Mouse (Mus musculus) embryonic facial prominence, embryonic 11.5 days (tissue): ENCODE measurements around the gene Jak3. TPM values are rescaled to one million over a fixed set of nuclear protein-coding genes. Genes with fewer than 3 reads are reported as not detected.

Experiments used
- ATAC-seq: fragments of 200-750 bp; cut with Nextera tagmentation; replicated peaks from 2 replicates; pipeline ENCODE4 v1.8.0; 2017; ENCODE audit warnings: low read depth; ENCODE audit not compliant: insufficient number of reproducible peaks, low FRiP score, low TSS enrichment
- DNase-seq: peaks from one replicate; pipeline ENCODE4 v3.0.0-alpha.2; 2015; ENCODE audit warnings: low spot score
- H3K27ac ChIP-seq: fragments of 300-500 bp; sonication (generic); replicated peaks from 2 replicates; pipeline ENCODE4 v1.5.1; 2014; ENCODE audit warnings: mild to moderate bottlenecking, low read depth, low read length, control low read depth
- H3K27me3 ChIP-seq: fragments of 300-500 bp; sonication (generic); 2 replicates; pipeline ENCODE4 v1.6.1; 2014; ENCODE audit warnings: mild to moderate bottlenecking, low read length, moderate library complexity, mixed read lengths; ENCODE audit not compliant: control insufficient read depth, insufficient read depth
- H3K36me3 ChIP-seq: fragments of 300-500 bp; sonication (generic); replicated peaks from 2 replicates; pipeline ENCODE4 v1.6.1; 2014; ENCODE audit warnings: low read depth, mild to moderate bottlenecking, low read length, moderate library complexity, mixed read lengths; ENCODE audit not compliant: control insufficient read depth, insufficient read depth
- H3K4me1 ChIP-seq: fragments of 300-500 bp; sonication (generic); 2 replicates; pipeline ENCODE4 v1.6.1; 2014; ENCODE audit warnings: low read length, mixed read lengths; ENCODE audit not compliant: control insufficient read depth, insufficient read depth
- H3K4me2 ChIP-seq: fragments of 300-500 bp; sonication (generic); 2 replicates; pipeline ENCODE4 v1.6.1; 2014; ENCODE audit warnings: low read depth, mild to moderate bottlenecking, control low read depth, low read length, moderate library complexity
- H3K4me3 ChIP-seq: fragments of 300-500 bp; sonication (generic); 2 replicates; pipeline ENCODE4 v1.5.1; 2014; ENCODE audit warnings: low read depth, low read length, control low read depth
- H3K9ac ChIP-seq: fragments of 300-500 bp; sonication (generic); replicated peaks from 2 replicates; pipeline ENCODE4 v1.6.1; 2014; ENCODE audit warnings: mild to moderate bottlenecking, control low read depth, low read length
- H3K9me3 ChIP-seq: fragments of 300-500 bp; sonication (generic); replicated peaks from 2 replicates; pipeline ENCODE4 v1.6.1; 2016; ENCODE audit warnings: mild to moderate bottlenecking, low read length, inconsistent platforms, mixed read lengths; ENCODE audit not compliant: control insufficient read depth
- WGBS: fragments of 180-500 bp; shearing (Covaris S2); extraction: QIAGEN DNeasy Blood & Tissue Kit; methylation state at CpG from one replicate; pipeline ENCODE4 v1.1.7; 2014; 5-methylcytosine and 5-hydroxymethylcytosine counted together
- polyA plus RNA-seq: library from polyadenylated mRNA; unstranded; fragments of >200 nt; fragmentation: Nextera tagmentation; extraction: Ambion mirVana; gene quantifications from 2 replicates; pipeline ENCODE4 v1.2.1, GENCODE M21; 2014

Gene Jak3
- 1.2 and 1.9 TPM in 2 replicates for polyA plus RNA-seq

DNA sequence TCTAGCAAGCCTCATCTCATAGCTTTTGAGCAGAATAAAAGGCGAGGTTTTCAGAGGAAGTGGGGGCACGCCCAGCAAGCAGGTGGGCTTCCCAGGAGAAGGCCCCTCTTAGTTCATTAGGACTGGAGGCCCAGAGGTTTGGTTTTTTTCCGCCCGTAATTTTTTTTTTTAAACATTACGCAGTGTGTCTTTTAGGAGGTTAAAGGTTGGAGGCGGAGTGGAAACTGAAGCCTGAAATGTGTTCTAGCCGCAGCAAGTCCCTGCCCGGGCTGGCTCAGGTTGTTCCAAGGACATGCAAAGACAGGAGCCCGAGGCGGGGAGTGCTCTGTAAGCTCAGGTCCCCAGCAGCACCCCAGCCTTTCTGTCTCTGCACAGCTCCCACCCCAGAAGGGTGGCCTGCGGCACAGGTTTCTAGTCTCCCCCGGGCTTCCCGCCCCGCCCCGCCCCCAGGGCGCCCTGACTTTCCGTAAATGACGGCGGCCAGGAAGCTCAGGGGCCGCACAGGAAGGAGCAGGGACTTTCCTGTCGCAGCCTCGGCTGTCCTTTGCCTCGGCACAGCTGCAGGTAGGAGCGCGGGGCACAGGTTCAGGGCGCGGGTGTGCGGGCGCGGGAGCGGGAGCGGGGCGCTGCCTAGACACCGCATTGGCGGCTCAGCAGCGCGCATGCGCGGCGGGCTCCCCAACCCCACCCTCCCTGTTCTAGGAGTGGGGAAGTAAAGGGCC is at the start of gene Jak3:
Gene Jak3, plus strand, starts transcription at position 277 of the 722 bp plus-strand sequence.
- Histone ChIP-seq H3K9me3 (no peaks in the 10 kb centered on the region), H3K4me3 (peak within 1 kb of the TSS; percentile 57), H3K27ac (no peak within 1 kb of the TSS), H3K4me2 (peak within 1 kb of the TSS; percentile 87), H3K9ac (peak within 1 kb of the TSS; percentile 61), H3K27me3 (peaks cover 45% of the 10 kb centered on the region), H3K4me1 (peaks cover 5% of the 10 kb centered on the region), H3K36me3 (no peaks in the 10 kb centered on the region)
- peak; percentile 62 for DNase-seq
- 2% methylated on average over 39 of the region's 40 CpGs for WGBS
- ATAC-seq = no peak

DNA sequence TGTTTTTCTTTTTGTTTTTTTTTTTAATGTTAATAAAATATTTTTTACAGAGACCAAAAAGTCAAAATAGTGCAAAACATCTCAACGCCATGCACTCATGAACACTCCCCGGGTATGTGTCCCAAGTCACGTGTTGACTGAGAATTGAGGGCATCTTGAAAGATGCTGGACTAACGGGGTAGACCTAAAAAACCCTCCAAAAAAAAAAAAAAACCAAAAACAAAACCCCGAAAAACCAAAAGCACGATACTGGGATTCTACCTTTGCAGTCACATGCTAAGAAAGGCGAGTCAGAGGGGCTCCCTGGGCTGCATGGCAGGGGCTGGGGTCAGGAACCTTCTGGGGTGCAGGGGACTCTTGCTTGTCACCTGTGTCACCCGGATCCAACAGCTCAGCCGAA is 49.3 kb upstream of the Jak3 start:
- no peak for ATAC-seq
- H3K4me2 ChIP-seq = no peak overlapping the region
- H3K4me1 ChIP-seq = peaks cover 2% of the 10 kb centered on the region; the same call in 1 of the 2 replicates
- no peak overlapping the region for H3K4me3 ChIP-seq
- H3K9me3 ChIP-seq = peaks cover 9% of the 10 kb centered on the region
- no peak for DNase-seq
- no peak overlapping the region for H3K27ac ChIP-seq
- H3K27me3 ChIP-seq = peaks cover 3% of the 10 kb centered on the region; the same call in 1 of the 2 replicates
- no peak overlapping the region for H3K9ac ChIP-seq
- peaks cover 26% of the 10 kb centered on the region for H3K36me3 ChIP-seq
- WGBS = 78% methylated on average over 9 of the region's 9 CpGs

DNA sequence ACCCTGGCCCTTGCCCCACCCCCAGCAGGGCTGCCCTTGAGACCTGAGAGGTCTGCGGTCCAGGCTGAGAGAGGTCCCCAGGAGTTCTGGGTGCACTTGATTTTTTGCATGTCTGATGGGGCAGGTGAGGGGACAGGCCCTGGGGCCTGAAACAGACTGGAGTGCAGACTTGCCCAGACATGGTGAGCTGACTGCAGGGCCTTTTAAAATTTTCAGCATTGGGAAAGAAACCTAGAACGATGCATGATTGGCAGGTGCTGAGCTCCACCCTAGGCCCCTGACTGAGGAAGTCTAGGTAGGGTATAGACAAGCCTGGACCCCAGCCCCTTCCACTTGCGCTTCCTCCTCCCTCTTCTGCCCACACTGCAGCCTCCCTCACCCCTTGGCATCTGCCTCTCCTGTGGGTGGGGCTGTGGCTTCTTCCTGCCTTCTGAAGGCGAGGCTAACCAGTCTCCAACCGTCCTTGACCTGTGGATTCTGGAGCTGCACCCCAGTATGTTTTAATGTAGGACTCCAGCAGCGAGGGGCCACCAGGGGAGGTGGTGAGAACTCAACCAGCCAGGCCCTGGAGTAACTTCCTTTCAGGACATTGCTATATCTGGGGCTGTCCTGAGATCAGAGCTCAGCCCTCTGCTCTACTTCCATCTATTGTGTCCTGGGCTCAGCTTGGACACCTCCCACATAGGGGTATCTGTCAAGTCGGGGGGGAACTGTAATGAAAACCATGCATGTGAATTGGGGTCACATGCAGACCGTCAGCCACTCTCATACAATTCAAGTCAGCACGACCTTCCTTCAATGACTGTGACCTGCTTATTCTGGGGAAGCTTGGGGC is 48.6 kb upstream of the Jak3 start:
- no peak overlapping the region for H3K27ac ChIP-seq
- 45% methylated on average over 9 of the region's 9 CpGs for WGBS

DNA sequence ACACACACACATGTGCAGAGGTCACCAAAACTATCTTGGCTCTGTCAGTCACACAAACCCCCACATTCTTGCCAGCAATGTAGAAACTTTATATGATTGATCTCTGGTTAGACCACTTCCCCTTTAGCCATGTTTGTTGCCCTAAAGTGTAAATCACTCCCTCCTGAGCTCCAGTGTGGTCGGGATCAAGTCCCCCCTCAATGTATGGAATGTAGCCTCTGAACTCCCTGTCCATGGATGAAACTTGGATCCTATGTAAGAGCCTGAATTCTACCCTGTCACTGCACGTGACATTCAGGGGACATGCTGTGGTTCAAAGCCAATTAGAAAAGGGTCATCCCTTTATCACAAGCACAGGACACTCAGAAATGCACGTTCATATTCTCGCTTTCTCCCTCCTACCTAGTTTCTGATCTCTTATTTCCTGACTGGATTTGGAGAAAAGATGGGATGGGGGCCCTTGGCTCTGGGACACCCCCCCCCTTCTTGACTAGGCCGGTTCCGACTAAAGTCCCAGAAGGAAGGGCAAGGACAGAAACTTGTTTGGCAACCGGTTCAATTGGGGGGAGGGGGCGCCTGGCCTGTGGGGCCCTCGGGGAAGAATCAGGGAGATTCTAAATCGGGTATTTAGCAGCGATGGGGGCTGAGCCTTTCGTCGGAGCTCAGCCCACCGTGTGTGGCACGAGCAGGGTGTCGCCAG is 47.5 kb upstream of the Jak3 start:
- DNase-seq (peak; percentile 31), ATAC-seq (no peak)
- WGBS = 7% methylated on average over 16 of the region's 16 CpGs
- Histone ChIP-seq H3K4me3 (peak overlapping the region; percentile 51), H3K9me3 (no peaks in the 10 kb centered on the region; the same call in 1 of the 2 replicates), H3K4me2 (peak overlapping the region; percentile 95), H3K27ac (no peak overlapping the region), H3K9ac (peak overlapping the region; percentile 74), H3K36me3 (peaks cover 9% of the 10 kb centered on the region), H3K27me3 (peaks cover 3% of the 10 kb centered on the region; the same call in 1 of the 2 replicates), H3K4me1 (peaks cover 2% of the 10 kb centered on the region; the same call in 1 of the 2 replicates)

More for the DNA sequence above, 48.6 kb upstream of the Jak3 start:
- Histone ChIP-seq H3K27me3 (peaks cover 3% of the 10 kb centered on the region; the same call in 1 of the 2 replicates), H3K4me1 (peaks cover 2% of the 10 kb centered on the region; the same call in 1 of the 2 replicates), H3K4me3 (no peak overlapping the region), H3K4me2 (no peak overlapping the region), H3K9me3 (peaks cover 7% of the 10 kb centered on the region), H3K36me3 (peaks cover 19% of the 10 kb centered on the region), H3K9ac (no peak overlapping the region)
- DNase-seq (no peak), ATAC-seq (no peak)

DNA sequence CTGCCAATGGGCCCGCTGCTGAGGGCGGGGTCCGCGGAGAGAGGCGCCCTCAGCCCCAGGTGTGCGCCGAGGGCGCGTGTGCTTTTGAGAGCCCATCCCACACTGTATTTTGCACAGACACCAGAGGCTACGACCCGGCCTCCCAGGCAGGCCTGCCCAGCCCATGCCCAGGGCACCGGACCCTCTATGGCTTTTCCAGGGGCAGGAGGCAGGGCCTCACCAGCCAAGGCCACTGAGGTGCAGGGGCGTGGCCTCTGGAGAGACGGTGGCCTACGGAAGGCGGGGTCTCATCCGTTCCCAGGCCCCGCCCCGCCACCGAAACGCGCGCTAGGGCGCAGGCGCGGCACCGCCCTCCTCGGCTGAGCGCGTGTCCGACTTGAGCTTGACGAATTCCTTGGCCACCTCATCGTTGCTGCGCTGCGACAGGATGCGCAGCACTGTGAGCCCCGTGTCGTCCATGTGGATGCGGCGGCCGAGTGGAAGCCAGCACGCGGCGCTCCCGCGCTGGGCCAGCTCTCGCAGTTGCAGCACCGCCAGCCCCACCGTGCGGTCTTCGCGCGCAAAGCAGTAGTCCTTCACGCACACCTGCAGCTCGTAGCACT is 46.9 kb upstream of the Jak3 start:
- Histone ChIP-seq H3K9ac (peak overlapping the region; percentile 74), H3K27me3 (peaks cover 3% of the 10 kb centered on the region; the same call in 1 of the 2 replicates), H3K4me1 (peaks cover 2% of the 10 kb centered on the region; the same call in 1 of the 2 replicates), H3K36me3 (peaks cover 4% of the 10 kb centered on the region; the same call in 1 of the 2 replicates), H3K9me3 (no peaks in the 10 kb centered on the region; the same call in 1 of the 2 replicates), H3K4me2 (peak overlapping the region; percentile 95), H3K4me3 (peak overlapping the region; percentile 51), H3K27ac (no peak overlapping the region)
- under 1% methylated on average over 55 of the region's 55 CpGs for WGBS
- DNase-seq = peak; percentile 94
- peak; percentile 88 for ATAC-seq

DNA sequence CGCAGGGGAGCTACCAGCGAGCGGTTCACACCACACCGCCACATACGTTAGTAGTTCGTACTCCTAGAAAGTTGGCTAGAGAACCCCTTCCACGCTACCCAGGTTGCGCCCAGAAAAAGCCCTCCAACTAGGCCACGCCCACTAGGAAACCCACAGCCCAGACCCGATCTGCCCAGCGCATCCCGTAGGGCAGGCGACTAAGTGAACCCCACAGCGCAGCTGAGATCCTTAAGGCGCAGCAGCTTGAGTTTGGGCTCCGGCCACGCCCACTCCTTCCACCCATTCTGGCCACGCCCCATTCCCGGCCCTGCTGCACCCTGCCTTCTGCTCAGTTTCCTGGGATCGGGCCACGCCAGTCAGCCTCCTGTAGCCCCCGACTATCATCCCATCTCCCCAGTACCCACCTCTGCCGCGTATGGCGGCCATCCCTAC is 46.3 kb upstream of the Jak3 start:
- Histone ChIP-seq H3K4me1 (peaks cover 2% of the 10 kb centered on the region; the same call in 1 of the 2 replicates), H3K4me3 (peak overlapping the region; percentile 51), H3K27ac (no peak overlapping the region), H3K9ac (peak overlapping the region; percentile 74), H3K36me3 (no peaks in the 10 kb centered on the region), H3K9me3 (no peaks in the 10 kb centered on the region; the same call in 1 of the 2 replicates), H3K4me2 (peak overlapping the region; percentile 95), H3K27me3 (peaks cover 3% of the 10 kb centered on the region; the same call in 1 of the 2 replicates)
- DNase-seq = peak; percentile 61
- 2% methylated on average over 25 of the region's 25 CpGs for WGBS
- peak; percentile 26; the same call in 1 of the 2 replicates for ATAC-seq

DNA sequence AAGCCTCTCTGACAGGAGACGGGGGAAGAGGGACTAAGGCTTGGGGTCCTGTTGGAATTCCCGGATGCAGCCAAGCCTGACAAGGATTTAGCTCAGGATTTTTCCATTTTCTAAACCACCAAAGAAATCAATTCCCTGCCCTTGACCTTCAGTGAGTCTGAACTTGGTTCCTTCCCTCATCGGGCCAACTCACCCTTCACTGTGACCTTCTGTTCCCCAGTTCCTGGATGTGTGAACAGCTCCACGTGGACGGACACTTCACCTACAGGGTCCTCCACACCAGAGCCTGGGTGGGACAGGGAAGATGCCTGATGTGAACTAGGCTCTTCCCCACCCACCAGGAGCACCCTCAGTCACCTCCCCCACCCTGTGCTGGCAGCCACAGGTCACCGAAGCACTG is 45.3 kb upstream of the Jak3 start:
- no peak overlapping the region for H3K4me2 ChIP-seq
- peaks cover 8% of the 10 kb centered on the region; the same call in 1 of the 2 replicates for H3K27me3 ChIP-seq
- DNase-seq (no peak), ATAC-seq (no peak)
- no peaks in the 10 kb centered on the region for H3K36me3 ChIP-seq
- no peaks in the 10 kb centered on the region; the same call in 1 of the 2 replicates for H3K9me3 ChIP-seq
- H3K9ac ChIP-seq = no peak overlapping the region
- H3K4me3 ChIP-seq = no peak overlapping the region
- 85% methylated on average over 6 of the region's 6 CpGs for WGBS
- no peak overlapping the region for H3K27ac ChIP-seq
- H3K4me1 ChIP-seq = peaks cover 2% of the 10 kb centered on the region; the same call in 1 of the 2 replicates
